Mouse (Mus musculus) hindbrain, embryonic 15.5 days (tissue): ENCODE results near the gene Gpr35. TPM values are rescaled to one million over a fixed set of nuclear protein-coding genes. Genes with fewer than 3 reads are reported as not detected.

Experiments used
- ATAC-seq: fragments of 200-750 bp; cut with Nextera tagmentation; 2 replicates; pipeline ENCODE4 v1.8.0; 2017; ENCODE audit warnings: low read depth, moderate number of reproducible peaks, moderate TSS enrichment; ENCODE audit not compliant: low FRiP score
- H3K27ac ChIP-seq: fragments of 300-500 bp; sonication (generic); replicated peaks from 2 replicates; pipeline ENCODE4 v1.5.1; 2015; ENCODE audit warnings: mild to moderate bottlenecking, inconsistent platforms
- H3K27me3 ChIP-seq: fragments of 300-500 bp; sonication (generic); 2 replicates; pipeline ENCODE4 v1.6.1; 2015; ENCODE audit warnings: control low read depth, inconsistent platforms
- H3K36me3 ChIP-seq: fragments of 300-500 bp; sonication (generic); 2 replicates; pipeline ENCODE4 v1.6.1; 2015; ENCODE audit warnings: control low read depth, inconsistent platforms
- H3K4me1 ChIP-seq: fragments of 300-500 bp; sonication (generic); replicated peaks from 2 replicates; pipeline ENCODE4 v1.6.1; 2015; ENCODE audit warnings: control low read depth, inconsistent platforms
- H3K4me2 ChIP-seq: fragments of 300-500 bp; sonication (generic); 2 replicates; pipeline ENCODE4 v1.6.1; 2015; ENCODE audit warnings: moderate library complexity, mild to moderate bottlenecking, inconsistent platforms
- H3K4me3 ChIP-seq: fragments of 300-500 bp; sonication (generic); 2 replicates; pipeline ENCODE4 v1.5.1; 2015; ENCODE audit warnings: mild to moderate bottlenecking, inconsistent platforms
- H3K9ac ChIP-seq: fragments of 300-500 bp; sonication (generic); 2 replicates; pipeline ENCODE4 v1.6.1; 2015; ENCODE audit warnings: inconsistent platforms
- H3K9me3 ChIP-seq: fragments of 300-500 bp; sonication (generic); 2 replicates; pipeline ENCODE4 v1.6.1; 2016; ENCODE audit warnings: control low read depth, inconsistent platforms
- WGBS: fragments of 180-500 bp; shearing (Covaris S2); methylation state at CpG from one replicate; pipeline ENCODE4 v1.1.7; 2015; 5-methylcytosine and 5-hydroxymethylcytosine counted together
- polyA plus RNA-seq: library from polyadenylated mRNA; unstranded; fragments of >200 nt; fragmentation: Nextera tagmentation; extraction: Ambion mirVana; gene quantifications from 2 replicates; pipeline ENCODE4 v1.2.1, GENCODE M21; 2015

Gene Gpr35
- polyA plus RNA-seq, 1 experiment from 2014 or later = 0.79 TPM

- Histone ChIP-seq H3K9me3 (no peaks in the 10 kb centered on the region), H3K4me3 (no peak overlapping the region), H3K4me1 (no peaks in the 10 kb centered on the region), H3K27me3 (no peaks in the 10 kb centered on the region), H3K27ac (no peak overlapping the region), H3K4me2 (no peak overlapping the region), H3K9ac (no peak overlapping the region), H3K36me3 (no peaks in the 10 kb centered on the region)
- WGBS = 92% methylated on average over 7 of the region's 7 CpGs
- ATAC-seq = no peak
Observed at GRCm38 (mm10) chr1:92971879-92972795, 21.5 kb downstream of the Gpr35 start.

GRCm38 (mm10) chr1:92972854-92973253 lies 22.2 kb downstream of the Gpr35 start:
- no peaks in the 10 kb centered on the region for H3K4me1 ChIP-seq
- no peak overlapping the region for H3K27ac ChIP-seq
- no peak overlapping the region for H3K9ac ChIP-seq
- no peaks in the 10 kb centered on the region for H3K9me3 ChIP-seq
- no peak for ATAC-seq
- H3K4me3 ChIP-seq = no peak overlapping the region
- H3K27me3 ChIP-seq = no peaks in the 10 kb centered on the region
- WGBS = 81% methylated on average over 1 of the region's 1 CpGs
- H3K36me3 ChIP-seq = no peaks in the 10 kb centered on the region
- H3K4me2 ChIP-seq = no peak overlapping the region

- H3K27ac ChIP-seq = no peak overlapping the region
- WGBS = 67% methylated on average over 6 of the region's 6 CpGs
- no peak overlapping the region for H3K4me3 ChIP-seq
- H3K36me3 ChIP-seq = no peaks in the 10 kb centered on the region
- no peak for ATAC-seq
- H3K9ac ChIP-seq = no peak overlapping the region
- no peaks in the 10 kb centered on the region for H3K9me3 ChIP-seq
- H3K27me3 ChIP-seq = no peaks in the 10 kb centered on the region
- no peaks in the 10 kb centered on the region for H3K4me1 ChIP-seq
- H3K4me2 ChIP-seq = no peak overlapping the region
Observed at GRCm38 (mm10) chr1:92976141-92976566, 25.5 kb downstream of the Gpr35 start.

- no peaks in the 10 kb centered on the region for H3K27me3 ChIP-seq
- ATAC-seq = no peak
- 49% methylated on average over 7 of the region's 7 CpGs for WGBS
Observed at GRCm38 (mm10) chr1:92978645-92979044, 28.0 kb downstream of the Gpr35 start.

GRCm38 (mm10) chr1:92979073-92979602 lies 28.5 kb downstream of the Gpr35 start:
- H3K36me3 ChIP-seq = no peaks in the 10 kb centered on the region
- H3K4me3 ChIP-seq = no peak overlapping the region
- WGBS = 52% methylated on average over 11 of the region's 11 CpGs
- ATAC-seq = no peak
- no peaks in the 10 kb centered on the region for H3K9me3 ChIP-seq
- no peaks in the 10 kb centered on the region for H3K27me3 ChIP-seq
- H3K4me1 ChIP-seq = no peaks in the 10 kb centered on the region
- H3K4me2 ChIP-seq = no peak overlapping the region
- H3K27ac ChIP-seq = no peak overlapping the region
- H3K9ac ChIP-seq = no peak overlapping the region

More at GRCm38 (mm10) chr1:92978645-92979044, 28.0 kb downstream of the Gpr35 start:
- no peaks in the 10 kb centered on the region for H3K9me3 ChIP-seq
- no peak overlapping the region for H3K9ac ChIP-seq
- H3K4me3 ChIP-seq = no peak overlapping the region
- H3K4me1 ChIP-seq = no peaks in the 10 kb centered on the region
- no peaks in the 10 kb centered on the region for H3K36me3 ChIP-seq
- H3K4me2 ChIP-seq = no peak overlapping the region
- H3K27ac ChIP-seq = no peak overlapping the region

- 85% methylated on average over 7 of the region's 7 CpGs for WGBS
Observed at GRCm38 (mm10) chr1:92981056-92981845, 30.6 kb downstream of the Gpr35 start.

GRCm38 (mm10) chr1:92982931-92983605 lies 32.4 kb downstream of the Gpr35 start:
- no peaks in the 10 kb centered on the region for H3K36me3 ChIP-seq
- ATAC-seq = no peak
- 95% methylated on average over 17 of the region's 17 CpGs for whole genome bisulfite sequencing

More at GRCm38 (mm10) chr1:92981056-92981845, 30.6 kb downstream of the Gpr35 start:
- Histone ChIP-seq H3K27ac (no peak overlapping the region), H3K36me3 (no peaks in the 10 kb centered on the region), H3K4me3 (no peak overlapping the region), H3K9me3 (no peaks in the 10 kb centered on the region), H3K4me1 (no peaks in the 10 kb centered on the region), H3K4me2 (no peak overlapping the region), H3K27me3 (no peaks in the 10 kb centered on the region), H3K9ac (no peak overlapping the region)
- no peak for ATAC-seq

GRCm38 (mm10) chr1:92984999-92985398 lies 34.3 kb downstream of the Gpr35 start:
- no peak overlapping the region for H3K9ac ChIP-seq
- WGBS = 90% methylated on average over 5 of the region's 5 CpGs
- H3K36me3 ChIP-seq = no peaks in the 10 kb centered on the region
- no peak overlapping the region for H3K27ac ChIP-seq
- no peak for ATAC-seq
- no peak overlapping the region for H3K4me3 ChIP-seq
- no peaks in the 10 kb centered on the region for H3K4me1 ChIP-seq
- no peaks in the 10 kb centered on the region for H3K9me3 ChIP-seq
- H3K4me2 ChIP-seq = no peak overlapping the region
- H3K27me3 ChIP-seq = no peaks in the 10 kb centered on the region

More at GRCm38 (mm10) chr1:92982931-92983605, 32.4 kb downstream of the Gpr35 start:
- Histone ChIP-seq H3K27me3 (no peaks in the 10 kb centered on the region), H3K4me3 (no peak overlapping the region), H3K9ac (no peak overlapping the region), H3K9me3 (no peaks in the 10 kb centered on the region), H3K4me2 (no peak overlapping the region), H3K4me1 (no peaks in the 10 kb centered on the region), H3K27ac (no peak overlapping the region)

- no peak overlapping the region for H3K27ac ChIP-seq
- H3K9me3 ChIP-seq = no peaks in the 10 kb centered on the region
- H3K4me3 ChIP-seq = no peak overlapping the region
- H3K36me3 ChIP-seq = no peaks in the 10 kb centered on the region
- no peaks in the 10 kb centered on the region for H3K4me1 ChIP-seq
- H3K9ac ChIP-seq = no peak overlapping the region
- 83% methylated on average over 4 of the region's 4 CpGs for WGBS
- H3K4me2 ChIP-seq = no peak overlapping the region
- ATAC-seq = no peak
- H3K27me3 ChIP-seq = no peaks in the 10 kb centered on the region
Observed at GRCm38 (mm10) chr1:92988894-92989293, 38.2 kb downstream of the Gpr35 start.

GRCm38 (mm10) chr1:92989891-92990290 lies 39.2 kb downstream of the Gpr35 start:
- Histone ChIP-seq H3K27ac (no peak overlapping the region), H3K27me3 (no peaks in the 10 kb centered on the region), H3K4me3 (no peak overlapping the region), H3K4me1 (no peaks in the 10 kb centered on the region), H3K36me3 (no peaks in the 10 kb centered on the region), H3K9me3 (no peaks in the 10 kb centered on the region), H3K4me2 (no peak overlapping the region), H3K9ac (no peak overlapping the region)
- WGBS = 74% methylated on average over 4 of the region's 4 CpGs
- ATAC-seq = no peak

- 86% methylated on average over 6 of the region's 6 CpGs for WGBS
- Histone ChIP-seq H3K27ac (no peak overlapping the region), H3K36me3 (no peaks in the 10 kb centered on the region), H3K9me3 (no peaks in the 10 kb centered on the region), H3K4me2 (no peak overlapping the region), H3K4me3 (no peak overlapping the region), H3K27me3 (no peaks in the 10 kb centered on the region), H3K9ac (no peak overlapping the region), H3K4me1 (no peaks in the 10 kb centered on the region)
- no peak for ATAC-seq
Observed at GRCm38 (mm10) chr1:92992214-92992855, 41.7 kb downstream of the Gpr35 start.
